Mouse (Mus musculus): ENCODE results near the gene Kl.

GRCm38 (mm10) chr5:150918599-150918998, 33.8 kb upstream of the Kl start:
- TF ChIP-seq FLI1 (IDR thresholded peaks at IDR 0.05; ENCODE audit: low read length) (no peak), GATA1 (IDR thresholded peaks at IDR 0.05; ENCODE audit: borderline replicate concordance, low read length) (no peak)

Measured in megakaryocyte, embryonic 14.5 days (primary cell).